Mouse (Mus musculus) urinary bladder, postnatal 25 days (tissue): ENCODE results near the gene Pgm1.

Experiments used
- DNase-seq: peaks from one replicate; pipeline ENCODE4 v3.0.0; 2022; ENCODE audit warnings: low spot score

Pgm1 gene

DNA sequence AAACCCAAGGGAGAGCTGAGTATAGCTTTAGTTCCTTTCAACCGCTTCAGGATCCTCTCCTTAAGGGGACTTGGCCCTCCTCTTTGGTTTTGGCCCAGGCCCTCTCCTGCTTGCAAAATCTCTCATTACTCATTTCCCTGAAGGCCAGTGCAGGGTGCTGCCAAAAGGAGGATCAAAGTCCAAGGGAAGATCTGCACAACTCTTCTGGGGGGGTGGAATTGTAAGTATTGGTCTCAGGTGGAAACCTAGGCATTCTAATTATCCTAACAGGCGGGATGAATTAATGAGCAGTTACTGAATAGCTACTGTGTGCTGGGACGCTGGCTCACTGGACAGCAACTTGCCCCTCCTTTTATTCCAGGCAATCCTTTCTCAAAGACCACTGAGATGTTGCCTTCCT lies 82.3 kb downstream of the Pgm1 start:
- DNase-seq = peak; percentile 34

DNA sequence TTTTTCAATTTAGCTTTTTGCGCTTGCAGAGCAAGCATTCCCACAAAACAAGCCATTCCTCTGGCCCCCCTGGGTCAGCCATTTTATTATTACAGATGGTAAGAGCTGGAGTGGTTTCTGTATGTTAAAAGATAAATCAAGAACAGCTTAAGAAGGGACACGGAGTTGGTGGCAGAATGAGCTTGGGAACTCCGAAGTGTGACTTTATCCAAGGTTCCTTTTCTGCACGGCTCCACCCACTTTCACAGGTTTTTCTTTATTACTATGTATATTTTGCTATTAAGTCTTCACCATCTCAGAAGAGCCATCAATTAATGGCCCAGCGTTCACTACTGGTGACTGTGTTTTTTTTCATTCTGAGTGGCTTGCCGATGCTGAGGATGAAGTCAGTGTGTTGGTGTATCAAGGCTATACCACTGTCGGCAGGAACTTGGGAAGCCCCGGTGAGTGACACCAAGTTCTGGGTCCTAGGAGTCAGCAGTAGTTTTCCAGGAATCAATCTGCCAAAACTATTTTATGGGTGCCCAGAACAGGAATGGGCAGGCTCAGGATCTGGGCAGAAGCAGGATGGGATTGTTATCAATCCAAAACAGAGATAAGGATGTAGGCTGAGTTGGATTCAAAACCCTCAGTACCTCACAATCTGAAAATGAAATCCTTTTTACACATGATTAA lies 83.3 kb downstream of the Pgm1 start:
- DNase-seq = peak; percentile 2

DNA sequence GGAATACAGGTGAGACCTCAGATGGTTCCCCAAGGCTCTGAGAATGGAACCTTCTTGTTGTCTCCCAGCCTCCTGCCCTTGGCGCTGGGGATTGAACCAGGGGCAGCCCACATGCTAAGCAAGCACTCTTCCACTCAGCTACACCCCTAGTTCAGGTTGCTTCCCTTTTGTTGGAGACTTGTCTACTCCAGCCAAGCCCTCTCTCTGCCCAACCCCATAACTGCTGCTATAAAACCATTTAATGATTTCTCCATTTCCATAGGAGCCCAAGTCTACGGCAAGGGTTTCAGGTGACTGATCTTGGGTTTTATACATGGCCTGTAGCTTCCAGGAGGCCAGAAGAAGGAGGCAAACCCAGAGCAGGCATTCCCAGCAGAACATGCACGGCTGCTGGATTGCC lies 98.6 kb downstream of the Pgm1 start:
- DNase-seq = no peak

GRCm38 (mm10) chr4:100028641-100029040 lies 99.4 kb downstream of the Pgm1 start:
- DNase-seq = peak; percentile 67

DNA sequence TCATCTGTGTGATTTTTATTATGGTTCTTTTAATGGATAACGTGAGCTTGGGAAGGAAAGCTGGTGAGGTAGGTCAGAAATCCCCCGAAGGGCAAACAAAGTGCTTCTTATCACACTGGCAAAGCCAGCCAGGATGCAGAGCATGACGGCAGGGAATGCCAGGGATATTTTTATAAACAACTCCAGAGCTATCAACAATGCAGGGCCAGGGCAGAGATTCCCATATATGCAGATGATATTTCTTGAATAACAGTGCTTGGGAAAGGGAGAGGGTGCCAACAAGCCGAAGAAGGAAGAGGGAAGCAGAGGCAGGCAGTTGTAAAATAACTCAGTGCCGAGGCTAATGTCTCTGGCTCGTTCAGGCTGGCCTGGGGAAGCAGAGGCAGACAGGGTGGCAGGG lies 102.1 kb downstream of the Pgm1 start:
- DNase-seq = no peak

DNA sequence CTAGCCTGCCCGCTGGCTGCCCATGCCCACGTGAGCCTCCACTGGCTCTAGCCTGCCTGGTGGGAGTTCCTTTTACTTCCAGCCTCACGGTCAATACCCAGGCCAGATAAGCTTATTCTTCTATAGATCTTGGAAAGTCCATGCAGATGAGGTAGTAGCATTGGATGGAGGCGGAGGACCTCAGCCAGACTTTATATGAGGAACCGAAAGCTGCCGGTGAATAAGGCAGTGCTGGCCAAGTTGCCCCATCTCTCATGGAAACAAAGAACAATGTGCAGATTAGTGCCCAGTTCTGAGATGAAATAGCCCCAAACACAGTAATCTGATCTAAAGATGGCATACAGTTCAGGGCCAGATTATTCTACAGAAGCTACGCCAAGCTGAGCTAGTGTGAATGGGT lies 103.4 kb downstream of the Pgm1 start:
- DNase-seq = no peak

DNA sequence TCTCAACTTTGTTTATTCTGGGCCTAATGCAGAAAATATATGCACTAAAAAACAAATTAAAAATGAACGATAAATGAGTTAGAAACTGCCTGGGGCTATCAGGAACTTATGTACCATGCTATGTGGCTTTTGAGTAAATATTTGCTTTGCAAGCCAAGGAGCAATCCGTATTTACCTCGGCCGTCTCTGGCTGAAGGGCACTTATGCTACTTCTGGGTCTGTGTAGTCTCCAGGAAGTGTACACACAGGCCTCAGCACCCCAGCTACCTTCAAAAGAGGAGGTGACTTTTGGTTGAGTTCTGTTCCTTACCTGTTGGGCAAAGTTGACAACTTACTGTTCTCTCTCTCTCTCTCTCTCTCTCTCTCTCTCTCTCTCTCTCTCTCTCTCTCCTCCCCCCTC lies 104.7 kb downstream of the Pgm1 start:
- DNase-seq = no peak

DNA sequence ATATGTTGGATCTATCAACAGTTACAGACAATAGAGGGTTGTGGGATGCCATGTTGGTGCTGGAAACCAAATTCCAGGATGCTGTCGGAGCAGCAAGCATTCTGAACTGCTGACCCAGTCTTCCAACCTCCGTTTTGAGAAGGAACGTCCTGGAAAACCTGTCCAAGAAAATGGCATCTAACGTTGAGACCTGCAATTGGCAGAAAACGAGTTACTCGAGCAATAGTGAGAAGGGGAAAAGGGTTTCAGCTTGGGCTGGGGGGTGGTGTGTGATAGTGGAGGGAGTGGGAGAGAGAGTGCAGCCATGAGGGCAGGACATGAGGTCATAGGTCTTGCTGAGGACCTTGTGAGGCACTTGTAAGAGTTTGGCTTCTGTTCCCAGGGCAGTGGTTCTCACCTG lies 105.8 kb downstream of the Pgm1 start:
- no peak for DNase-seq

DNA sequence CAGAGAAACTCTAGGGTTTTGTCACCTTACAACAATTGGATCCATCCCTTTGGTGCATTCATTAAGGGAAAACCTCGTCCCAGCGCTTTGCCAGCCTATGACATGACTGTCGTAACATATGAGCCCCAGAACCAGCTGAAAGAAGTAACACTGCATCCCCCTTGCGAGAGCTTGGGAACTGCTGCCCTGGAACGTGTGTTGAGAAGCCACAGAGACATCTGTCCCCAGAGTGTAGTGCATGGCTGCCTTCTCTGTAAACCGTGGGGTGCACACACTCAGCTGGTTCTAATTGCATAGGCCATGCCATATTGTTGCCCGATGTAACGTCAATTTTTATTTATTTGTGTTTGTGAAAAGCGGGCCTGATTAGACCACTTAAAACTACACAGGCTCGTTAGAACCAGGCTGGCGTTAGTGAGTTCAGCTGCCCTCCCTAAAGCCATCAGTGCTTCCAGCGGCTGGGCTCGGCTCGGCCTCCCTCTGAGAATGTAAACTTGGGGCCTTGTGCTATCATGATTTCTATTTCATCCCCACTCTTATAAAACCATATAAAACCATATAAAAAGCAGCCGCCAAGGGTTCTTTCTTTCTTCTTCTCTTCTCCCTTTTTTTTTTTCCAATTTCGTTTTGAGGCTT lies 106.8 kb downstream of the Pgm1 start:
- no peak for DNase-seq
